Comparison of ENCODE assay signal across 9 mouse cellular contexts in the genomic region with DNA sequence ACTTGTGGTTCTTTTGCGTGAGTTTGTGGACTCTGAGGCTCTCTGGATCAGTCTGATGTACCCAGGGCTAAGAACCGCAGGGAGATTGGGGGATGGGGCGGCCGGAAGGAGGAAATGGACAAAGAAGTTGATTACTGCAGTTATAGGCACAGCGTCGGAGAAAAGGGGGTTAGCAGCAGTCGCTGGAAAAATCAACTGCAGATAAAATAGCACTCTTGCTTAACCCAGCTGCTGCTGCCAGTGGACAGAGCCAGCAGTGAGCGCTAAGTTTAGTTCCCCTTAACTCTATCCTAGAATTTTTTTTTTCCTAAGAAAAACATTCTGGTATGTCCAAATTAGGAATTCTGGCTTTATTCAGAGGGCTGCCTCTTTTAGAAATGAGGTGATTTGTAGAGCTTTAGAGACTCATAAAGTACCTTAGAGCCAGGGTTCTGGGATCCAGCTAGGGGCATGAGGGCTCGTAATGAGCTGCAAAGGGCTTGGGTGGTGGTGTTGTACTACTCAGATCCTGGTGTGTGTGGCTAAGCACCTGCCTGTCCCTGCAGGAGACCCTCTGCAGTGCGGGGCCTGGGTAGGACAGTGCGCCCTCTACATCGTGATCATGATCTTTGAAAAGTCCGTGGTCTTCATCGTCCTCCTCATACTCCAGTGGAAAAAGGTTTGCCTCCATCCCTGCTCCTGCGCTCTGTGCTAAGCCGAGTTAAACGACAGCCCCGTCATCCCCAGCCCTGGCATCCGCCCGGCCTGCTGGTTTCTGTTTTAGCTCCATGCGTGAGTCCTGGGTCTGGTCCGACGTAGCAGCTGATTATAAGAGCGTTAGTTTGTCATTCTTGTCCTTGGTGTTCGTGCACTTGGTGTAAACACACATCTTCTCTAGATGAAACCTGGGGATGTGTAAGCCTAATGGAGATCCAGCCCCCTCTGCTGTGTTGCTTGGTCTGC. TPM values are rescaled to one million over a fixed set of nuclear protein-coding genes. Genes with fewer than 3 reads are reported as not detected.
A peak's percentile ranks its signal among the peaks of the same experiment; 100 is the strongest.
DNase-seq lines count a peak whose midpoint lies in the region; ATAC-seq lines count a peak whose summit lies in the region.
"Had no signal": no experiment of that assay in that cellular context is flagged by ENCODE, and none has a peak within 500 bp of the region (broad histone marks: within the 10 kb centered on the region; RNA-seq: fewer than 3 reads in every experiment).

No protein-coding gene starts in this region.

- H3K9ac ChIP-seq in kidney, embryonic 16.5 days (replicated peaks; ENCODE audit: low read length), result no peak overlapping the region

- no peak overlapping the region for H3K4me3 ChIP-seq in kidney, embryonic 16.5 days (ENCODE audit: low read length)

- peaks cover 26% of the 10 kb centered on the region for H3K4me1 ChIP-seq in kidney, embryonic 16.5 days (ENCODE audit: insufficient read depth, low read length)

- peak overlapping the region; percentile 50 for H3K27ac ChIP-seq in kidney, embryonic 16.5 days (ENCODE audit: low read length)

- ATAC-seq in kidney, embryonic 16.5 days (ENCODE audit: low FRiP score, low TSS enrichment), result no peak
- ATAC-seq in megakaryocyte progenitor cell, adult 5-6 weeks (replicated peaks; ENCODE audit: poor library complexity), result peak; percentile 16; the same call in 1 of the 2 replicates

- WGBS in kidney, embryonic 16.5 days, result 73% methylated on average over 25 of the region's 25 CpGs

- peaks cover 9% of the 10 kb centered on the region for H3K36me3 ChIP-seq in kidney, embryonic 16.5 days (ENCODE audit: insufficient read depth, low read length)

- no peak overlapping the region for H3K4me2 ChIP-seq in kidney, embryonic 16.5 days (replicated peaks; ENCODE audit: low read depth, low read length)

- H3K9me3 ChIP-seq in kidney, embryonic 16.5 days (ENCODE audit: low read length), result no peaks in the 10 kb centered on the region

- no peaks in the 10 kb centered on the region for H3K27me3 ChIP-seq in kidney, embryonic 16.5 days (ENCODE audit: insufficient read depth, low read length)

- DNase-seq in kidney, adult 18-20 months, result no peak
- DNase-seq in heart, adult 18-20 months, result peak; percentile 75 to 78
- DNase-seq in kidney, postnatal 14 days, result peak; percentile 45
- DNase-seq in embryo, embryonic 11 days, result no peak
- DNase-seq in spleen, postnatal 36 days (ENCODE audit: low spot score in 2 of 2), result no peak
- DNase-seq in neural tube, embryonic 10.5 days (ENCODE audit: extremely low spot score, low spot score), result no peak
- DNase-seq: midbrain, embryonic 14.5 days had no signal

RNA-seq across cellular contexts. Expression of a gene that starts 8.5 kb away (rescaled TPM):
- 4.5 and 5.3 TPM in 2 replicates for polyA plus RNA-seq in kidney, embryonic 16.5 days (2015; fragmentation: Nextera tagmentation; extraction: Ambion mirVana)
- 10 to 100 TPM; 12.5 to 14.4 TPM for total RNA-seq in heart, adult 18-20 months (2021)
- 0.47 and 0.49 TPM in 2 replicates for total RNA-seq in megakaryocyte progenitor cell, adult 5-6 weeks (2015)
- 0.27 and 0.50 TPM in 2 replicates for total RNA-seq in megakaryocyte progenitor cell, adult 5-6 weeks (2017)

RNA-seq across cellular contexts. Expression of a gene that starts 15.8 kb away (rescaled TPM):
- 0.27 and 0.59 TPM in 2 replicates for polyA plus RNA-seq in kidney, embryonic 16.5 days (2015; fragmentation: Nextera tagmentation; extraction: Ambion mirVana)
- total RNA-seq in heart, adult 18-20 months (2021), result 1 to 10 TPM; 3.1 to 7.9 TPM
- not detected in 2 replicates for total RNA-seq in megakaryocyte progenitor cell, adult 5-6 weeks (2015)
- total RNA-seq in megakaryocyte progenitor cell, adult 5-6 weeks (2017), result not detected in 2 replicates
- polyA plus RNA-seq: midbrain, embryonic 14.5 days had no signal

RNA-seq across cellular contexts. Expression of a gene that starts 45.1 kb away (rescaled TPM):
- 25.1 and 25.7 TPM in 2 replicates for polyA plus RNA-seq in kidney, embryonic 16.5 days (2015; fragmentation: Nextera tagmentation; extraction: Ambion mirVana)
- 1 to 10 TPM; 6.0 to 8.5 TPM for total RNA-seq in heart, adult 18-20 months (2021)
- total RNA-seq in megakaryocyte progenitor cell, adult 5-6 weeks (2015), result 7.1 and 10.9 TPM in 2 replicates
- total RNA-seq in megakaryocyte progenitor cell, adult 5-6 weeks (2017), result 6.4 and 9.8 TPM in 2 replicates

RNA-seq across cellular contexts. Expression of a gene that starts 53.1 kb away (rescaled TPM):
- polyA plus RNA-seq in kidney, embryonic 16.5 days (2015; fragmentation: Nextera tagmentation; extraction: Ambion mirVana), result 1.4 TPM in 2 replicates
- under 1 TPM; 0.27 to 0.69 TPM for total RNA-seq in heart, adult 18-20 months (2021)
- total RNA-seq in megakaryocyte progenitor cell, adult 5-6 weeks (2015), result not detected in 2 replicates
- not detected in 2 replicates for total RNA-seq in megakaryocyte progenitor cell, adult 5-6 weeks (2017)

Comparison
In these comparisons a context has a peak if more than half of its experiments do, and no peak if none do; other contexts are left out.
1. DNase-seq: peak in heart, adult 18-20 months (2 of 2) and kidney, postnatal 14 days (single experiment); none in kidney, adult 18-20 months (single experiment), embryo, embryonic 11 days (single experiment), spleen, postnatal 36 days (0 of 2) and neural tube, embryonic 10.5 days (single experiment).
2. RNA of a gene that starts 8.5 kb away (total RNA-seq): 12.5 to 14.4 TPM in heart, adult 18-20 months; 0.27 to 0.50 TPM in megakaryocyte progenitor cell, adult 5-6 weeks; every median in the first group is over 4 times any median in the second.
3. RNA of a gene that starts 15.8 kb away (total RNA-seq): 3.1 to 7.9 TPM in heart, adult 18-20 months; not detected in megakaryocyte progenitor cell, adult 5-6 weeks; every median in the first group is over 4 times any median in the second.